Mouse (Mus musculus): Measurements from ENCODE around the gene Ago4. TPM values are rescaled to one million over a fixed set of nuclear protein-coding genes. Genes with fewer than 3 reads are reported as not detected.
A peak's percentile ranks its signal among the peaks of the same experiment; 100 is the strongest.

Ago4 gene
- polyA plus RNA-seq, 1 experiment from 2014 or later = 1.5 TPM

DNA sequence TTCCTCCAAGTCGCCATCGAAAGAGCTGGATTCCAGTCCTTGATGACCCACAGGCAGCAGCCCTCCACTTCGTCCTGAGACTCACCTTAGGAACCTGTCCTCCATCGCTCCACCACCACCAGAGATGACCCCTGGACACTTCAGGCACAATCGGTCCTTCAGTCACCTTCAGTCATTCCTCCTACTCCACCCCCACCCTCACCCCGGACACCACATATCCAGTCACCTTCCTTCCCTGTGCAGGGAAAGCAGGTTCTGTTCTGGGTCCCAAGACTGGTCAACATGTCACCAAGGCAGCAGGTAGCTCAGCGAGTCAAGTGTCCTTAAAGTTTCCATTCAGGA, 428 bp upstream of the Ago4 start:
- no peaks in the 10 kb centered on the region for H3K27me3 ChIP-seq (ENCODE audit: insufficient read depth, low read length)
- peak; percentile 58 for ATAC-seq (ENCODE audit: low FRiP score, low TSS enrichment)
- H3K36me3 ChIP-seq (ENCODE audit: insufficient read depth, low read length) = no peaks in the 10 kb centered on the region
- H3K9ac ChIP-seq (replicated peaks; ENCODE audit: low read length) = peak overlapping the region; percentile 74
- H3K4me2 ChIP-seq (replicated peaks; ENCODE audit: low read depth, low read length) = peak overlapping the region; percentile 88
- WGBS = 11% methylated on average over 7 of the region's 7 CpGs
- H3K27ac ChIP-seq (ENCODE audit: low read length) = no peak overlapping the region
- H3K4me3 ChIP-seq (ENCODE audit: low read length) = peak overlapping the region; percentile 66
- 0 out of 2 replicates have a peak, but pooled peaks cover 6% of the 10 kb centered on the region for H3K4me1 ChIP-seq (ENCODE audit: insufficient read depth, low read length)
- H3K9me3 ChIP-seq (ENCODE audit: low read length) = no peaks in the 10 kb centered on the region

DNA sequence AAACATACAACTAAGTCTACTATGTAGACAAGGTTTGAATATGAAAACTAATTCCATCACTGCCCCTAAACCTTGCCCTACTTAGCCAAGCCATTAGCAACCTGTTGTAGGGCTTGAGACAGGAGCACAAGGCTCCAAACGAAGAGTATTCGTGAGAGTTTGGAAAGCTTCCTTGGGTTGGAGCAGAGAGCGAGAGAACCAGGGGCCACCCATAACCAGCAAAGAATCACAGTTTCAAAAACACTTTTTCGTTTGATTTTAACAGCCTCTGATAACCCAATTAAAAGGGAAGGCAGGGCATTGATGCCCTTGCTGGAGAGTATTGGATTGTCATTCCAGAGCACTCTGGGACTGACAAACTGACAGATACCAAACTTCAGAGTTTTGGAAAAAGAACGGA, 980 bp downstream of the Ago4 start:
- 39% methylated on average over 5 of the region's 5 CpGs for WGBS
- Histone ChIP-seq H3K4me1 (ENCODE audit: insufficient read depth, low read length) (0 out of 2 replicates have a peak, but pooled peaks cover 6% of the 10 kb centered on the region), H3K4me3 (ENCODE audit: low read length) (peak overlapping the region; percentile 66), H3K9ac (replicated peaks; ENCODE audit: low read length) (peak overlapping the region; percentile 74), H3K27ac (ENCODE audit: low read length) (no peak overlapping the region), H3K36me3 (ENCODE audit: insufficient read depth, low read length) (no peaks in the 10 kb centered on the region), H3K27me3 (ENCODE audit: insufficient read depth, low read length) (no peaks in the 10 kb centered on the region), H3K4me2 (replicated peaks; ENCODE audit: low read depth, low read length) (peak overlapping the region; percentile 88), H3K9me3 (ENCODE audit: low read length) (no peaks in the 10 kb centered on the region)
- no peak for ATAC-seq (ENCODE audit: low FRiP score, low TSS enrichment)

DNA sequence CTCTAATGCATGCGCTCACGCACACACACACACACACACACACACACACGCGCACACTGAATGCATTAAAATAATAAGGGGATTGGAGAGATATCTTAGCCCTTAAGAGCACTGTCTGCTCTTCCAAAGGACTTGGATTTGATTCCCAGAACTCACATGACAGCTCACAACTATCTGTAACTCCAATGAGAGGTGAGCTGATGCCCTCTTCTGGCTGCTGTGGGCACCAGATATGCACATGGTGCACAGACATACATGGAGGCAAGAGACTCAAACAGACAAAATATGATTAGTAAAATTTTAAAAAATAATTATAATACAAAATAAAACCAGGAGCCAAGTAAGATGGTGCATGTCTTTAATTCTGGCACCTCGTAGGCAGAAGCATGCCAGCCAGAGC, 6.4 kb downstream of the Ago4 start:
- no peak overlapping the region for H3K4me2 ChIP-seq (replicated peaks; ENCODE audit: low read depth, low read length)
- no peak overlapping the region for H3K9ac ChIP-seq (replicated peaks; ENCODE audit: low read length)
- H3K27ac ChIP-seq (ENCODE audit: low read length) = no peak overlapping the region
- no peak for ATAC-seq (ENCODE audit: low FRiP score, low TSS enrichment)
- H3K4me1 ChIP-seq (ENCODE audit: insufficient read depth, low read length) = no peaks in the 10 kb centered on the region
- no peaks in the 10 kb centered on the region for H3K9me3 ChIP-seq (ENCODE audit: low read length)
- no peaks in the 10 kb centered on the region for H3K36me3 ChIP-seq (ENCODE audit: insufficient read depth, low read length)
- H3K27me3 ChIP-seq (ENCODE audit: insufficient read depth, low read length) = no peaks in the 10 kb centered on the region
- no peak overlapping the region for H3K4me3 ChIP-seq (ENCODE audit: low read length)
- 94% methylated on average over 5 of the region's 5 CpGs for WGBS

DNA sequence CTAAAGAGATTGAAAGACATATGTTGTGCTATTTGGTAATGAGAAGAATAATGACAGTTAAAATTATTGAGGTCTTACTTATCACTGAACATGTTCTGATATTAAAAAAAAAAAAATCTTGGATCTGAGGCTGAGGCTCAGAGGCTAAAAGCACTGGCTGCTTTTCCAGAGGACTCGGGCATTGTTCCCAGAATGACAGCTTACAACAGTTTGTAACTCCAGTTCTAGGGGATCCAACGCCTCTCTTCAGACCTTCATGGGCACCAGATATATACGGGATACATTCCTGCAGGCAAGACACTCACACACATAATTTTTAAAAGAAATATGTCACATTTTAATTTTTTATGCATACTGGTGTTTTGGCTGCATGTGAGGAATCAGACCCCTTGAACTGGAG, 7.1 kb downstream of the Ago4 start:
- H3K9ac ChIP-seq (replicated peaks; ENCODE audit: low read length) = no peak overlapping the region
- H3K4me2 ChIP-seq (replicated peaks; ENCODE audit: low read depth, low read length) = no peak overlapping the region
- no peaks in the 10 kb centered on the region for H3K36me3 ChIP-seq (ENCODE audit: insufficient read depth, low read length)
- no peak overlapping the region for H3K4me3 ChIP-seq (ENCODE audit: low read length)
- 84% methylated on average over 3 of the region's 3 CpGs for WGBS
- ATAC-seq (ENCODE audit: low FRiP score, low TSS enrichment) = no peak
- no peak overlapping the region for H3K27ac ChIP-seq (ENCODE audit: low read length)
- no peaks in the 10 kb centered on the region for H3K27me3 ChIP-seq (ENCODE audit: insufficient read depth, low read length)
- H3K9me3 ChIP-seq (ENCODE audit: low read length) = no peaks in the 10 kb centered on the region
- H3K4me1 ChIP-seq (ENCODE audit: insufficient read depth, low read length) = no peaks in the 10 kb centered on the region

DNA sequence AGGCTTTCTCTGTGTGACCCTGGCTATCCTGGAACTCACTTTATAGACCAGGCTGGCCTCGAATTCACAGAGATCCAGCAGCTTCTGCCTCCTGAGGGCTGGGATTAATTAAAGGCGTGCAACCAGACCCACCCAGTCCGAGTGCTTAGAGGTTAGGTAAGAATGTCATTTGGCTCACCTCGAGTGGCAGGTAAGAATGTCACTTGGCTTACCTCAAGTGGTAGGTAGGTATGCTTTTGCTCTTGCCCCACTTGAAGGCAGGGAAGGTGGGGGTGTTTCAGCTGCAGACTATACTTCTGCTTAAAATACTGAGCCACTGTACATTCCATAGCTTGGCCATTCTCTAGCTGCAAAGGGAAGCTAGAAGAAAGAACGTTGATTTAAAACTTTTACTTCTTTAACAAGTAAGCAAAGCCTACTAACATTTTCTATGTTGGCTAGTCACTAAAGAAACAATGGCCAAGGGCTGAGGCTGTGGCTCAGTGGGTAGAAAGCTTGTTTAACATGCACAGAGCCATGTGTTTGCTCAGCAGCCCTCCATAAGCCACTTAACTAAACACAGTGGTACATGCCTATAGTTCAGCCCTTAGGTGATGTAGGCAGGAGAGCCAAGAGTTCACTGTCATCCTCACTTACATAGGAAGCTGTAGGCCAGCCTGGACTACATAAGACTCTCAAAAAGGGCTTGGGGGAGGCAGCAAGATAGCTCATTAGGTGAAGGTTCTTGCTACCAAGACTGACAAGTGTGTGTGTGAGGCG, 20.8 kb downstream of the Ago4 start:
- ATAC-seq (ENCODE audit: low FRiP score, low TSS enrichment) = no peak

DNA sequence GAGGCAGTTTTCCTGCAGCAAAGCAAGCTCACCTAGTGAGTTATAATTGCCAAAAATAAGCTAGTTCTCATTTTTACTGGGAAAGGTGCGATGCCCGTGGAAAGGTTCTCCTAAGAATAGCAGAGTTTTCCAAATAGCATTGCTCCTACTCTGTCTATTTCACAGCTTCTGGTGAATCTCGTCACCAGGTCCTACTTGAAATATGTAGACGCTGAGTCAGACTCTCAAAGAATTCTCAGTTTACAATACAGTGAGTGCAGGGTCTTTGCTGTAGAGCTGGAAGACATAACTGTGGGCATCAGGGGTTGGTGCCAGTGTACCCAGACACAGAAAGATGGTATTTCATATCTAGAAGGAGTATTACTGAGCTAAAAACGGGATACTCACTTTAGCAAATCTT, 22.3 kb downstream of the Ago4 start:
- Histone ChIP-seq H3K4me3 (ENCODE audit: low read length) (no peak overlapping the region), H3K9ac (replicated peaks; ENCODE audit: low read length) (no peak overlapping the region), H3K27me3 (ENCODE audit: insufficient read depth, low read length) (no peaks in the 10 kb centered on the region), H3K9me3 (ENCODE audit: low read length) (no peaks in the 10 kb centered on the region), H3K4me2 (replicated peaks; ENCODE audit: low read depth, low read length) (no peak overlapping the region), H3K36me3 (ENCODE audit: insufficient read depth, low read length) (peaks cover 5% of the 10 kb centered on the region; the same call in 1 of the 2 replicates), H3K27ac (ENCODE audit: low read length) (no peak overlapping the region), H3K4me1 (ENCODE audit: insufficient read depth, low read length) (0 out of 2 replicates have a peak, but pooled peaks cover 4% of the 10 kb centered on the region)
- ATAC-seq (ENCODE audit: low FRiP score, low TSS enrichment) = no peak
- WGBS = 87% methylated on average over 5 of the region's 5 CpGs

More for the DNA sequence above, 20.8 kb downstream of the Ago4 start:
- peaks cover 5% of the 10 kb centered on the region; the same call in 1 of the 2 replicates for H3K36me3 ChIP-seq (ENCODE audit: insufficient read depth, low read length)
- no peak overlapping the region for H3K4me2 ChIP-seq (replicated peaks; ENCODE audit: low read depth, low read length)
- 0 out of 2 replicates have a peak, but pooled peaks cover 4% of the 10 kb centered on the region for H3K4me1 ChIP-seq (ENCODE audit: insufficient read depth, low read length)
- no peak overlapping the region for H3K27ac ChIP-seq (ENCODE audit: low read length)
- H3K9ac ChIP-seq (replicated peaks; ENCODE audit: low read length) = no peak overlapping the region
- H3K27me3 ChIP-seq (ENCODE audit: insufficient read depth, low read length) = no peaks in the 10 kb centered on the region
- H3K9me3 ChIP-seq (ENCODE audit: low read length) = no peaks in the 10 kb centered on the region
- no peak overlapping the region for H3K4me3 ChIP-seq (ENCODE audit: low read length)
- WGBS = 81% methylated on average over 6 of the region's 6 CpGs

DNA sequence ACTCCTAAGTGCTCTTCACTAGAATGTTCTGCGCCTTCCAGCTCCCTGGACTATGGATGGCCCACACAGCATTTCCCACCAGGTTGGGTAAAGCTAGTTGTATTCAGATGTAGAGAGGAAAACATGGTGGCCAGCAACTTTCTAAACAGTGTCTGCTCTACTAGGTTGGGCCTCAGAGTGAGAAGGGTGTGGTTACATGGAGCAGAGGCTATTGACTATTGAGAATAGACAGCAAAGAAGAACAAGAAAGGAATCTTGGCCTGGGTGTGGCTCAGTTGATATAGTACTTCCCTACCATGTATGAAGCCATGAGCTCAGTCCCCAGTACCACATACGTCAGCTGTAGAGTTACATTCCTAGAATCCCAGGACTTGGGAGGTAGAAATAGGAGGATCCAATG, 24.2 kb downstream of the Ago4 start:
- 94% methylated on average over 2 of the region's 2 CpGs for WGBS
- peaks cover 5% of the 10 kb centered on the region; the same call in 1 of the 2 replicates for H3K36me3 ChIP-seq (ENCODE audit: insufficient read depth, low read length)
- H3K4me3 ChIP-seq (ENCODE audit: low read length) = no peak overlapping the region
- no peak overlapping the region for H3K9ac ChIP-seq (replicated peaks; ENCODE audit: low read length)
- H3K4me2 ChIP-seq (replicated peaks; ENCODE audit: low read depth, low read length) = no peak overlapping the region
- H3K4me1 ChIP-seq (ENCODE audit: insufficient read depth, low read length) = 0 out of 2 replicates have a peak, but pooled peaks cover 4% of the 10 kb centered on the region
- ATAC-seq (ENCODE audit: low FRiP score, low TSS enrichment) = no peak
- no peaks in the 10 kb centered on the region for H3K27me3 ChIP-seq (ENCODE audit: insufficient read depth, low read length)
- H3K27ac ChIP-seq (ENCODE audit: low read length) = no peak overlapping the region
- H3K9me3 ChIP-seq (ENCODE audit: low read length) = no peaks in the 10 kb centered on the region

DNA sequence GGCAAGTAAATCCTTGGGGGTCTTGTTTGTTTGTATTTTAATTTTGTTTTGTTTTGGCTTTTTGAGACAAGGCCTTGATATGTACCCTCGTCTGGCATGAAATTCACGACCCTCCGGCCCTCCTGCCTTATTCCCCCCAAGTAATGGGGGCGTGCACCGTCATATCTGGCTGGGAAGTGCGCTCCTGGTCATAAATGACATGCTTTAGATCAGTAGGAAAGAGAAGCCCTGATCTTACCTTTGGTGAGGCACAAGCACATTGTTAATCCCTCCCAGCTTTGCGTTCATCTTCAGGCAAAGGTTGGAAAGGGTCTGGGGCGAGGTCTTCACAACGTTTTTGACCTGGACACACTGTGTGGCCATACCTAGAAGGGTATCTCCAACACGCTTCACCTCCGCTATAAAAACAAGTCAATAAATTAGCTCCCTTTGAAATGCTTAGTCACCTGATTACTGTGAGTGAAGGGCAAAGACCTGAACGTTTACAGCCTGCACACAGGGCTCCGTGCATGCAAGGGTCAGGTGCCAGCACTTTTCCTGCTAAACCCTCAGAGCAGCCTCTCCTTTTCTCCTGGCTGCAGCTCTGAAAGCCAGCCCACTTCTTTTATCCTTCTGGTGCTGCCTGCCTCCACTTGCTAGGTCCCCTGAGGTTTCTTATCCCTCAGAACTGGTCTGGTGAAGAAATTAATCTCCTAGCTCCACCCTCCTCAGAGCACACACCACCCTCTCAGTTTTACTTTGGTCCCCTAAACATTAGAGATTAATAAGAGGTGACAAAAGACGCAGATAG, 25.0 kb downstream of the Ago4 start:
- H3K4me3 ChIP-seq (ENCODE audit: low read length) = no peak overlapping the region
- no peaks in the 10 kb centered on the region for H3K27me3 ChIP-seq (ENCODE audit: insufficient read depth, low read length)
- H3K4me1 ChIP-seq (ENCODE audit: insufficient read depth, low read length) = 0 out of 2 replicates have a peak, but pooled peaks cover 4% of the 10 kb centered on the region
- ATAC-seq (ENCODE audit: low FRiP score, low TSS enrichment) = no peak
- no peaks in the 10 kb centered on the region for H3K9me3 ChIP-seq (ENCODE audit: low read length)
- H3K4me2 ChIP-seq (replicated peaks; ENCODE audit: low read depth, low read length) = no peak overlapping the region
- 0 out of 2 replicates have a peak overlapping the region, but pooled peaks have one; percentile 22 for H3K9ac ChIP-seq (replicated peaks; ENCODE audit: low read length)
- H3K27ac ChIP-seq (ENCODE audit: low read length) = no peak overlapping the region
- 58% methylated on average over 14 of the region's 14 CpGs for WGBS
- peaks cover 5% of the 10 kb centered on the region; the same call in 1 of the 2 replicates for H3K36me3 ChIP-seq (ENCODE audit: insufficient read depth, low read length)

DNA sequence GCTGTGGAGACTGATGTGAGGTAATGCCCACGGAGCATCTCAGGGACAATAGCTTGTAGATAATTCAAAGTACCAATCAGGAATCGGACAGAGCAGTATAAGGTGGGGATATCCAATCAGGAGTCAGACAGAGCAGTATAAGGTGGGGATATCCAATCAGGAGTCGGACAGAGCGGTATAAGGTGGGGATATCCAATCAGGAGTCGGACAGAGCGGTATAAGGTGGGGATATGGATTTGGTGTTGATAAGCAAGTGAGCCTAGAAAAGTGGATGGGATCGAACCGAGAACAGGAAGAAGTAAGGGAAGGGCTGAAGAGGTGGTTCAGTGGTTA, 30.3 kb downstream of the Ago4 start:
- no peak overlapping the region for H3K27ac ChIP-seq (ENCODE audit: low read length)
- H3K9ac ChIP-seq (replicated peaks; ENCODE audit: low read length) = no peak overlapping the region
- H3K9me3 ChIP-seq (ENCODE audit: low read length) = no peaks in the 10 kb centered on the region
- H3K4me3 ChIP-seq (ENCODE audit: low read length) = no peak overlapping the region
- H3K27me3 ChIP-seq (ENCODE audit: insufficient read depth, low read length) = no peaks in the 10 kb centered on the region
- no peak for ATAC-seq (ENCODE audit: low FRiP score, low TSS enrichment)
- WGBS = 61% methylated on average over 8 of the region's 8 CpGs
- H3K36me3 ChIP-seq (ENCODE audit: insufficient read depth, low read length) = no peaks in the 10 kb centered on the region
- H3K4me2 ChIP-seq (replicated peaks; ENCODE audit: low read depth, low read length) = no peak overlapping the region
- no peaks in the 10 kb centered on the region for H3K4me1 ChIP-seq (ENCODE audit: insufficient read depth, low read length)

All from kidney, embryonic 16.5 days (tissue).